Mouse (Mus musculus): Measurements from ENCODE around the gene Trip10.

GRCm38 (mm10) chr17:57231321-57231771 is 17.9 kb upstream of the Trip10 start:
- TF ChIP-seq TCF12 (IDR thresholded peaks at IDR 0.05; ENCODE audit: low read depth, low read length), result no peak
- no peak for TF ChIP-seq MAX (IDR thresholded peaks at IDR 0.05; ENCODE audit: low read length)
- no peak for TF ChIP-seq POLR2A (IDR thresholded peaks at IDR 0.05; ENCODE audit: low read depth, low read length)
- TF ChIP-seq ZNF384 (IDR thresholded peaks at IDR 0.05; ENCODE audit: low read depth, low read length), result no peak
- no peak for TF ChIP-seq POLR2AphosphoS2 (IDR thresholded peaks at IDR 0.05; ENCODE audit: low read depth, low read length)
- no peak for TF ChIP-seq SIN3A (IDR thresholded peaks at IDR 0.05; ENCODE audit: low read length)
- no peak for TF ChIP-seq MAFK (IDR thresholded peaks at IDR 0.05; ENCODE audit: insufficient replicate concordance, low read length)
- TF ChIP-seq ELF1 (IDR thresholded peaks at IDR 0.05; ENCODE audit: low read depth, low read length), result no peak
- TF ChIP-seq EP300 (IDR thresholded peaks at IDR 0.05; ENCODE audit: low read length), result no peak
